Mouse (Mus musculus) spleen, adult 2 months (tissue): Measurements from ENCODE around the gene Rab7. TPM values are rescaled to one million over a fixed set of nuclear protein-coding genes. Genes with fewer than 3 reads are reported as not detected.

Experiments used
- DNase-seq, 2 experiments: peaks; one replicate each; pipeline versions ENCODE4 v3.0.0 to v3.0.0-alpha.2; 2012 to 2021; ENCODE audit warnings: low spot score in 2 of 2, low read depth in 1 of 2
- H3K27ac ChIP-seq: fragments of 200-500 bp; 2 replicates; pipeline ENCODE4 v1.5.1; 2012; ENCODE audit warnings: low read length, inconsistent platforms; ENCODE audit not compliant: insufficient read depth
- H3K27me3 ChIP-seq: fragments of 200-500 bp; 2 replicates; pipeline ENCODE4 v1.6.1; 2012; ENCODE audit warnings: mild to moderate bottlenecking, moderate library complexity, low read length, inconsistent platforms; ENCODE audit not compliant: control insufficient read depth, insufficient read depth
- H3K36me3 ChIP-seq: fragments of 200-500 bp; 2 replicates; pipeline ENCODE4 v1.6.1; 2012; ENCODE audit warnings: mild to moderate bottlenecking, low read length, inconsistent platforms; ENCODE audit not compliant: control insufficient read depth, insufficient read depth
- H3K4me1 ChIP-seq: fragments of 200-500 bp; 2 replicates; pipeline ENCODE4 v1.6.1; 2011; ENCODE audit warnings: inconsistent platforms; ENCODE audit not compliant: control insufficient read depth, insufficient read depth, insufficient read length
- H3K4me3 ChIP-seq: fragments of 200-500 bp; 2 replicates; pipeline ENCODE4 v1.5.1; 2011; ENCODE audit warnings: mild to moderate bottlenecking, inconsistent platforms; ENCODE audit not compliant: insufficient read depth, insufficient read length; ENCODE audit errors: extremely low read depth
- CTCF ChIP-seq: fragments of 200-500 bp; IDR thresholded peaks from 2 replicates; pipeline ENCODE4 v1.5.1; 2011; ENCODE audit warnings: mild to moderate bottlenecking, inconsistent platforms; ENCODE audit not compliant: insufficient read depth, insufficient read length, insufficient replicate concordance; ENCODE audit errors: extremely low read depth
- POLR2A ChIP-seq: fragments of 200-500 bp; IDR thresholded peaks from 2 replicates; pipeline ENCODE4 v1.6.1; 2011; ENCODE audit warnings: low read depth, low read length, inconsistent platforms
- WGBS: fragments of 180-500 bp; shearing (Covaris S2); methylation state at CpG from one replicate; pipeline ENCODE4 v1.1.7; 2018; 5-methylcytosine and 5-hydroxymethylcytosine counted together
- polyA plus RNA-seq: library from polyadenylated mRNA; depleted of rRNA; stranded (reverse); fragments of >200 nt; gene quantifications from 2 replicates; pipeline ENCODE4 v1.2.3, GENCODE M21; 2012; rRNA removed

The Rab7 gene
- 76.4 TPM in 2 replicates for polyA plus RNA-seq

DNA sequence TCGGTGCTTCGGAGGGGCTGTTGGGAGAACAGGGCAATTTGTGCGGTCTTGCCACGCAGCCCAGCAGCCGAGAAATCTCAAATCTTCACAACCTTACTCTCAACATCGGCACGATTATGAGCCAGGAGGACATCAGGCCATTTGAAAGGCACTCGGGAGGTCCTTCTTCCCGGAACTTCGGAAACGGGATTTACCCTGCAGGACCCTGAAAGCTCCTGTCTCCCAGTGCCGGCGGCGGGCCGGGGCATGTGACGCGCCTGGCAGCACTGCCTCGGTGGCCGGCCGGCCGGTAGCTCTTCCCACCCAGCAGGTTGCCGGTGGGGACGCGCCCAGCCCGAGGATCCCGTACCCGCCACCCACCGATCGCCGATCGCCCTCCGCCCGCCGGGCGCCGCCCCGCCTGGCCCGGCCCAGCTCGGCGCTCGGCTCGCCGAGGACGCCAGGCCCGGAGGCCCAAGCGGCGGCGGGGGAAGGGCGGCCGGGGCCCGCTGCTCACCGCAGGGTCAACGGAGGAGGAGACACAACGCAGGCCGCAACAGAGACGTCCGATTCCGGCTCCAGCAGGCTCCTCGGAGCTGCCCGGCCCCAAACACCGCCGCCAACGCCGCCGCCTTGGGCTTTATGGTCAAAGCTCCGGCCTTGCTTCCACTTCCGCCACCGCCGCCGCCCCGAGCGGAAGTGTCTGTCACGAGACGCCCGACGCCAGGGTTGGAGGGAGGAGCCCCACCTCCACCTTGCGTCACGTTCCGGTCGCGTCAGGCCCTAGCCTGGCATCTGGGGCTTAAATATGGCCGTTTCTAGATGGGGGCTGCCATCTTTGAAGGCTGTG lies at the start of gene Rab7:
Rab7 (minus strand) TSS at position 694 of the 829 bp plus-strand sequence.
- no peak for TF ChIP-seq CTCF
- peak; percentile 75 for TF ChIP-seq POLR2A
- WGBS, result under 1% methylated on average over 79 of the region's 82 CpGs
- peak; percentile 93 to 96 for DNase-seq
- Histone ChIP-seq H3K4me3 (peak within 1 kb of the TSS; percentile 80), H3K27me3 (no peaks in the 10 kb centered on the region), H3K36me3 (no peaks in the 10 kb centered on the region), H3K4me1 (peaks cover 5% of the 10 kb centered on the region; the same call in 1 of the 2 replicates), H3K27ac (peak within 1 kb of the TSS; percentile 76)

GRCm38 (mm10) chr6:88088971-88089370 lies 43.9 kb upstream of the Rab7 start:
- Histone ChIP-seq H3K4me3 (no peak overlapping the region), H3K4me1 (peaks cover 2% of the 10 kb centered on the region), H3K27me3 (no peaks in the 10 kb centered on the region), H3K36me3 (peaks cover 18% of the 10 kb centered on the region), H3K27ac (no peak overlapping the region)
- 70% methylated on average over 1 of the region's 1 CpGs for WGBS
- TF ChIP-seq POLR2A, result no peak
- TF ChIP-seq CTCF, result no peak
- no peak for DNase-seq

GRCm38 (mm10) chr6:88084278-88085151 lies 39.4 kb upstream of the Rab7 start, which contains the start of gene Rpn1:
Gene Rpn1 (plus strand): TSS chr6:88084482.
- TF ChIP-seq POLR2A, result peak; percentile 49
- TF ChIP-seq CTCF, result no peak
- Histone ChIP-seq H3K4me3 (peak within 1 kb of the TSS; percentile 91), H3K27ac (peak within 1 kb of the TSS; percentile 60), H3K36me3 (no peaks in the 10 kb centered on the region; the same call in 1 of the 2 replicates), H3K4me1 (peaks cover 2% of the 10 kb centered on the region), H3K27me3 (no peaks in the 10 kb centered on the region)
- DNase-seq, result peak; percentile 87 to 99
- under 1% methylated on average over 71 of the region's 71 CpGs for WGBS

GRCm38 (mm10) chr6:88083672-88084071 lies 38.6 kb upstream of the Rab7 start:
- no peak for DNase-seq
- TF ChIP-seq CTCF (no peak), POLR2A (no peak)
- Histone ChIP-seq H3K4me1 (peaks cover 2% of the 10 kb centered on the region), H3K27me3 (no peaks in the 10 kb centered on the region), H3K36me3 (no peaks in the 10 kb centered on the region; the same call in 1 of the 2 replicates), H3K4me3 (no peak overlapping the region), H3K27ac (no peak overlapping the region)
- 71% methylated on average over 3 of the region's 3 CpGs for WGBS

GRCm38 (mm10) chr6:88083095-88083494 lies 38.0 kb upstream of the Rab7 start:
- TF ChIP-seq CTCF (no peak), POLR2A (no peak)
- H3K4me3 ChIP-seq, result no peak overlapping the region
- H3K36me3 ChIP-seq, result no peaks in the 10 kb centered on the region
- no peak overlapping the region for H3K27ac ChIP-seq
- no peaks in the 10 kb centered on the region for H3K27me3 ChIP-seq
- H3K4me1 ChIP-seq, result peaks cover 2% of the 10 kb centered on the region
- no peak for DNase-seq
- WGBS, result 96% methylated on average over 7 of the region's 7 CpGs

- no peak for DNase-seq
- Histone ChIP-seq H3K36me3 (no peaks in the 10 kb centered on the region), H3K27ac (no peak overlapping the region), H3K4me1 (no peaks in the 10 kb centered on the region), H3K27me3 (no peaks in the 10 kb centered on the region), H3K4me3 (no peak overlapping the region)
- 68% methylated on average over 1 of the region's 1 CpGs for WGBS
- TF ChIP-seq CTCF (no peak), POLR2A (no peak)
Observed at GRCm38 (mm10) chr6:88075960-88076517, 31.0 kb upstream of the Rab7 start.
